In genomic region chr13:116297048-116297811, GRCm38 (mm10) we compare ENCODE assay signal across 11 mouse cellular contexts. TPM values are rescaled to one million over a fixed set of nuclear protein-coding genes. Genes with fewer than 3 reads are reported as not detected.
DNase-seq lines count a peak whose midpoint lies in the region; ATAC-seq lines count a peak whose summit lies in the region.
"Had no signal": no experiment of that assay in that cellular context is flagged by ENCODE, and none has a peak within 500 bp of the region (broad histone marks: within the 10 kb centered on the region; RNA-seq: fewer than 3 reads in every experiment).

No protein-coding gene starts in this region.

- H3K4me1 ChIP-seq in liver, embryonic 12.5 days = no peaks in the 10 kb centered on the region
- peaks cover 12% of the 10 kb centered on the region for H3K4me1 ChIP-seq in embryonic facial prominence, embryonic 15.5 days
- H3K4me1 ChIP-seq in limb, embryonic 12.5 days (replicated peaks) = peaks cover 11% of the 10 kb centered on the region

- 0 out of 2 replicates have a peak, but pooled peaks have one; percentile 32 for ATAC-seq in liver, embryonic 12.5 days
- peak; percentile 70; the same call in 1 of the 2 replicates for ATAC-seq in embryonic facial prominence, embryonic 15.5 days (ENCODE audit: insufficient number of reproducible peaks, low FRiP score, low TSS enrichment, low read depth)
- peak; percentile 67 for ATAC-seq in limb, embryonic 12.5 days (ENCODE audit: insufficient number of reproducible peaks, insufficient read depth, low FRiP score, low TSS enrichment, low read depth)

- no peak for DNase-seq in liver
- DNase-seq in retina, embryonic 14.5 days (ENCODE audit: low spot score) = peak; percentile 57
- no peak for DNase-seq in adrenal gland, adult 2 months
- no peak for DNase-seq in testis, postnatal 14 days (ENCODE audit: low spot score)
- no peak for DNase-seq in kidney, adult 9 months
- DNase-seq: cerebellum, adult 11 months; right cerebral cortex, postnatal 25 days had no signal

- no peak overlapping the region for H3K9ac ChIP-seq in liver, embryonic 12.5 days
- H3K9ac ChIP-seq in embryonic facial prominence, embryonic 15.5 days = no peak overlapping the region
- no peak overlapping the region; the same call in 1 of the 2 replicates for H3K9ac ChIP-seq in limb, embryonic 12.5 days (replicated peaks)

- no peaks in the 10 kb centered on the region for H3K9me3 ChIP-seq in liver, embryonic 12.5 days (replicated peaks)
- no peaks in the 10 kb centered on the region for H3K9me3 ChIP-seq in embryonic facial prominence, embryonic 15.5 days (replicated peaks)
- no peaks in the 10 kb centered on the region for H3K9me3 ChIP-seq in limb, embryonic 12.5 days

- peaks cover 83% of the 10 kb centered on the region for H3K27me3 ChIP-seq in liver, embryonic 12.5 days (replicated peaks)
- H3K27me3 ChIP-seq in embryonic facial prominence, embryonic 15.5 days = peaks cover 85% of the 10 kb centered on the region
- H3K27me3 ChIP-seq in limb, embryonic 12.5 days = peaks cover 83% of the 10 kb centered on the region

- no peaks in the 10 kb centered on the region for H3K36me3 ChIP-seq in liver, embryonic 12.5 days
- H3K36me3 ChIP-seq in embryonic facial prominence, embryonic 15.5 days = no peaks in the 10 kb centered on the region
- no peaks in the 10 kb centered on the region for H3K36me3 ChIP-seq in limb, embryonic 12.5 days

- 3% methylated on average over 33 of the region's 33 CpGs for WGBS in liver, embryonic 12.5 days (ENCODE audit: insufficient replicate concordance)
- under 1% methylated on average over 33 of the region's 33 CpGs for WGBS in embryonic facial prominence, embryonic 15.5 days
- under 1% methylated on average over 33 of the region's 33 CpGs for WGBS in limb, embryonic 12.5 days

- peak overlapping the region; percentile 22; the same call in 1 of the 2 replicates for H3K4me2 ChIP-seq in liver, embryonic 12.5 days
- H3K4me2 ChIP-seq in embryonic facial prominence, embryonic 15.5 days (replicated peaks) = peak overlapping the region; percentile 38
- H3K4me2 ChIP-seq in limb, embryonic 12.5 days = peak overlapping the region; percentile 51

- H3K4me3 ChIP-seq in liver, embryonic 12.5 days = peak overlapping the region; percentile 7; the same call in 1 of the 2 replicates
- H3K4me3 ChIP-seq in embryonic facial prominence, embryonic 15.5 days (replicated peaks) = peak overlapping the region; percentile 18
- peak overlapping the region; percentile 26 for H3K4me3 ChIP-seq in limb, embryonic 12.5 days (replicated peaks)

- H3K27ac ChIP-seq in liver, embryonic 12.5 days = no peak overlapping the region
- H3K27ac ChIP-seq in embryonic facial prominence, embryonic 15.5 days (replicated peaks) = no peak overlapping the region
- no peak overlapping the region for H3K27ac ChIP-seq in limb, embryonic 12.5 days

RNA-seq across cellular contexts. Expression of gene Isl1, which starts 12.3 kb away (rescaled TPM):
- 0.99 and 1.6 TPM in 2 replicates for polyA plus RNA-seq in liver, embryonic 12.5 days (2016; fragmentation: Nextera tagmentation; extraction: Ambion mirVana)
- 17.3 and 21.8 TPM in 2 replicates for polyA plus RNA-seq in embryonic facial prominence, embryonic 15.5 days (2015; fragmentation: Nextera tagmentation; extraction: Ambion mirVana)
- polyA plus RNA-seq in limb, embryonic 12.5 days (2016; fragmentation: Nextera tagmentation; extraction: Ambion mirVana) = 8.9 and 16.7 TPM in 2 replicates
- total RNA-seq in adrenal gland, adult 2 months (2021) = 1 to 10 TPM; 3.2 to 5.9 TPM
- 2.6 and 9.9 TPM in 2 replicates for polyA plus RNA-seq in adrenal gland, adult 2 months (2012; rRNA removed)
- total RNA-seq: liver, adult 2 months had no signal
- polyA plus RNA-seq: liver, adult 2 months had no signal
